Mouse (Mus musculus): ENCODE data around the gene Lef1.

Gene Lef1

DNA sequence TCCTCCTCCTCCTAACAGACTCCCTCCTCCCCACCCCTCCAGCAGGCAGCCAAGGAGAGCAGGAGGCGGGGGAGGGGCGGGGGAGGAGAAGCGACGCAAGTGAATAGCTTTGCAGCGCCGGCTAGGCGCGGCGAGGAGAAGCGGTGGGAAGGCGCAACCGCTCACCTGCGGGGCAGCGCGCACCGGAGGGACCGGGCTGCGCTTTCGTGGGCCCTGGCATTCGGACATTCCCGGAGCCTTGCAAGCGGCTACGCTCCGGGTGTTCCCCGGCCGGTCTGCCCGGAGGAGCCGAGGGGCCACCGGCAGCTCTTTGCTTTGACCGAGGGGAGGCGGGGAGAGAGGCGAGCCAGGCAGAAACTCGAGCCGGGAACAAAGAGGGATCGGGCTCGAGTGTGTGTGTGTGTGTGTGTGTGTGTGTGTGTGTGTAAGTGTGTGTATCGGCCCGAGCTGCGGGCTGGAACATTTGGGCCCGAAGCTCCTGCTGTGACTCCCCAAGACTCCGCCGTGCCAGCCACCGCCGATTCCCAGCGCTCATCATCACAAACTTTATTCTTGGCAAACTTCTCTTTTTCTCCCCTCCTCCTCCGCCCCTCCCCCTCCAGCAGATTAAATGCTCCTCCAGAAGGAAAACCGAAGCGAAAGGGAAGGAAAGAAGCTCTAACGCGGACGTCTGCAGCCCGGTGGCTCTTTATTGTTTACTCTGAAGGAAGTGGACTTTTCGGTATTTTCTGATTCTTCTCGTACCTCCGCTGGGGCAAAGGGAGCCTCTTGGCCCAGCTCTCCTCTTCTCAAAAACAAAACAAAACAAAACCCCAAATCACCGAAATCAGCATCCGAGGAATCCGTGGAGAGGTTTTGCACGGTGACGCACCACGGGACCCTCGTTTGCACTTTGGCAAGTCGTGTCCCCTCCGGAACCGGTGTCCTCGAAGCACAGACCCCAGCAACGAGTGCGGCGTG, at the start of gene Lef1:
TSS of gene Lef1 (plus strand) at position 281 of the 960 bp plus-strand sequence.
- no peak for DNase-seq (ENCODE audit: low read depth)

DNA sequence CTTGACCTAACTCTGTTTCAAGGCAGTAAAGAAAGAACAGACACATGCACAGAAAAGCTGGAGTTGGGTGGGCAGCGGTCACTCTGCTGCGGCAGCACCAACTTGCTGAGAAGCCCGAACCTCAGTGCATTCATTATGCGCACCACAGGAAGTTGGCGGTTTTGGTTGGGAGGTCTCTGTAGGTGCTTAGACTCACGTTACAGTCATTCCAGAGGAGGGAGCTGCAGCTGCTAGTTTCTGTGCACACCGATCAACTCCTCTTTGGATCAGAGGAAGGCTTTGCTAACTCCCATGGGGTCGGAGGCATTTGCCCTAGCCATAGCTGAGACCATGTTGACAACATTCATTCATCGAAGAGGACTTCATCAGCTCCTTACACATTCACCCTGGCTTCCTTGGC, 45.3 kb upstream of the Lef1 start:
- no peak for DNase-seq (ENCODE audit: low read depth)

DNA sequence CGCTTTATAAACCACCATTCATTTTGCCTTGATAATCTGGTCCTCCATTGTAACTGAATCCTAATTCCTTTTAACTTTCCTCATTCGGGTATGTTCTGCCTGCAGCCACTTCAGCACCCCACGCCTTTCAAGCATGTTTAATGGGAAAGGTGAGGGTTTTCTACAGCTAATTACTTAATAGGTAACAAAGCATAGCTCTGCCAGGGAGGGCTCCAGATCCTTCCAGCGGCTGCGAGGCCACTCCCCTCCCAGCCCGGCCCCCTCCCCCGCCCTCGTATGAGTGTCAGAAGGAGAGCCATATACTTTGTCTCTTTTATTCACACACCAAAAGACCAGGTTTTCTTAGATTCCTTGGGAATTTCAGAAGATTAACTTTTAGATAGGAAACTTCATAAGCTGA, 44.1 kb upstream of the Lef1 start:
- DNase-seq (ENCODE audit: low read depth), result no peak

DNA sequence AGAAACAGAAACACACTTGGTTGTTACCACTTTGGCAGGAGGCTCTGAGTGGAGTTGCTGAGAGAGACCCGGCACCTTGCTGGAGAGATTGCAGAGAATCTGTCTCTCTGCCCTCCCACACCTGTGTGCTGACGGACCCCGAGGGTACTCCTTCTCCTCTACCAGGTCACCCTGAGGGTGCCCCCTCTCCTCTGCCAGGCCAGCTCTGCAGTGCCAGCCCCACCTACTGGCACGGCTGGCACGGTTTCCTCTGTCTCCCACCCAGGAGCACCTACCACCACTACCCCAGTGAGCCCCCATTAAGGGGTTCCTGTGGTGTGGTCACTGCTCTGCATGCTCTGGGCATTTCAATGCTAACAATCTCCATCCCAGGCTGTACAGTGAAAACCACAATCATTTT, 42.3 kb upstream of the Lef1 start:
- DNase-seq (ENCODE audit: low read depth), result no peak

DNA sequence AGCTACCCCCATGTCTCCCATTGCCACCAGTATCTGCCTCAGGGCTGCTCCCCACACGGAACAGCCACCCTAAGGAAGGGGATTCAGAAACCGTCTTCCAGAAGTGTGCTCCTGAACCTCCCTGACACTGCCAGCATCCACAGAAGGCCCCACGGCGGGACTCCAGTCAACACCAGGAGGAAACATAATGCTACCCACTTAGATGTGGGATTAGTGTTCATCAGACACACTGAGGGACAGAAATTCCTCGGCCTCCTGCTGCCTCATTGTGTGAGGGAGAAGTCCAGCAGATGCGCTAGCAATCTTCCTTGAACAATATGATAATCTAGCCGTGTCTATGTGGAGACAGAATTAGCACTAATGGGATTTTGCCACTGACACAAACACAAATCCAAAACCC, 40.1 kb upstream of the Lef1 start:
- DNase-seq (ENCODE audit: low read depth), result no peak

DNA sequence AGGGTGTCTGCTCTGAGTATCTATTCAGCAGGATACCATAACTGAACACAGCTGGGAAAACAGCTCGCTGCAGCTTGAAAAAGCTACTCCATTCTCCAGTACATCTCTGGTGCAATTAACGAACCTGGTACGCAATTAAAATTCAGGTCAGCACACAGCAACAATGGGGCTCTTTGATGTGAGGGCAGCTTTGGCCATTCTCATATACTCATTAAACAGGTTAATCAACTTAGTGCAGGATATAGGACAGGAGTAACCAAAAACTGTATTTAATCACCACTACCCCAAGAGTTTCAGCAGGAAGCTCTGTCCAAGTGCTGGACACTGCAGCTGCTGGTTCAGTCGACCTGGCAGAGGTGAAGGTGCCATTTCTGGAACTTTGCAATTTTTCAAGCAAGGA, 37.6 kb upstream of the Lef1 start:
- DNase-seq (ENCODE audit: low read depth), result no peak

DNA sequence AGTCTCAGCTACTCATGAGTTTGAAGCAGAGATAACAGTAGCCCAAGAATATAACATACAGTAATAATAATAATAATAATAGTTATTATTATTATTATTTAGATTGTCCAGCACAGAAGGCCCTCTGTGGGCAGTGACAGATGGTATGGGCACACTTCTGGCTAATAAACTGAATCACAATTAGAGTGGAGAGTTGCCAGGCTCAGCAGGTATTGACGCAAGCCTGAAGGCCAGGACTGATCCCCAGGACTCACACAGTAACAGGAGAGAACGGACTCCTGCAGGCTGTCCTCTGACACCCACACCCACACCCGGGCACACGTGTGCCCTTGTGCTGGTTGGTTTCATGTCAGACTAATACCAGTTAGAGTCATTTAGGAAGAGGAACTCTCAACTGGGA, 36.3 kb upstream of the Lef1 start:
- DNase-seq (ENCODE audit: low read depth), result no peak

DNA sequence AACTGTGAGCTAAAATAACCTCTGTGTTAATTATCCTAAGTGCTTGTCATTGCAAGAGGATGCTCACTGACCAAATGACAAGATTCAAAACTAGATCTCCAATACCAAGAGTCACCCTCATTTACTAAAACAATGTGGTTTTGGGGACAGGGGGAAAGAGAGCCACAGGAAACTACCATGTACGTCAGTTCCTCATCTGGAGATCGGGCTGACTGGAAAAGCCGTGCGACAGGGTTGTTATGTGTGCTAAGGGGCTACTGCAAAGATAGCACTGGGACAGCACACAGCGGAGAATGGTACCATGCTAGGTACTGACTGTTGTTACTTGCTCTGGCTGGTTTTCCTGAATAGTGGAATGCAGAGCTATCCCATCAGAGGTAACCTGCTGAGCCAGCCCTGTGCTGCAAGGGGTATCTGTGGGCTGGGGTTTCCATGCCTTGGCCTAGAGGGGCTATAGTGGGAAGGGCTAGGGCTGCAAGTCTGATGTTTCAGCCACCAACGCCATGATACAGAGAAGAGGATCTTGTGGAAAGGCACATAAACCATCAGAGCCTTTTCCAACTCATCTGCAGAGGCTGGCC, 32.1 kb upstream of the Lef1 start:
- DNase-seq (ENCODE audit: low read depth), result no peak

DNA sequence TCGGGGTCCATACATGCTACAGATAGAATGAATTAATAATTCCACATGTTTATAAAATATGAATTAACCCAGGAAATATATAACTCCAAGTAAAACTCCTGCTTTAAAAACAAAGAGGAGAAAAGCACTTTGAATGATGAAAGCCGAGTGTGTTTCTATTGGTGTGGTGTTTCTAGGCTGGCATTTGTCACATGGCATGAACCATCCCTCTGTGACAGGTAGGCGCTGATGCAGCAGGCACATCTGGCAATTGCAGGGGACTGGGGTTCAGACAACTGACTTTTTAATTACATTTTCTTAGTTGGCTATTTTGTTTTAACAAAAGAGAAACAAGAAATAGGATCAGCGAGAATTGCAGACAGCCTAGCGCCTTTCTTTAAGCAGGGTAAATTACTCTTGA, 31.6 kb upstream of the Lef1 start:
- DNase-seq (ENCODE audit: low read depth), result no peak

DNA sequence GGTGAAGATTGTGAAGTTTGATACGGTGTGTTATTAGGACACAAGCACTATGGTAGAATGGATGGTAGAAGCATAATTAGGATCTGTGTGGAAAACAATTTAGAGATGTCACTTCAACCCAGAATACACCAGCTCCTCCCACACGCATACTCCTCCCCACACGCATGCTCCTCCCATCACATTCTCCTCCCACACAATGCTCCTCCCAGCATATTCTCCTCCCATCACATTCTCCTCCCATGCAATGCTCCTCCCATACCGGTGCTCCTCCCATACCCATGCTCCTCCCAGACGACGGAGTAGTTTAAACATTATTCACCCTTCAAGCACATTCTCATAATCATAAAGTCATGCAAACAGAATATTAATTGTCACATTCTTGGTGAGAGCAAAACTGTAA, 26.5 kb upstream of the Lef1 start:
- DNase-seq (ENCODE audit: low read depth), result no peak

DNA sequence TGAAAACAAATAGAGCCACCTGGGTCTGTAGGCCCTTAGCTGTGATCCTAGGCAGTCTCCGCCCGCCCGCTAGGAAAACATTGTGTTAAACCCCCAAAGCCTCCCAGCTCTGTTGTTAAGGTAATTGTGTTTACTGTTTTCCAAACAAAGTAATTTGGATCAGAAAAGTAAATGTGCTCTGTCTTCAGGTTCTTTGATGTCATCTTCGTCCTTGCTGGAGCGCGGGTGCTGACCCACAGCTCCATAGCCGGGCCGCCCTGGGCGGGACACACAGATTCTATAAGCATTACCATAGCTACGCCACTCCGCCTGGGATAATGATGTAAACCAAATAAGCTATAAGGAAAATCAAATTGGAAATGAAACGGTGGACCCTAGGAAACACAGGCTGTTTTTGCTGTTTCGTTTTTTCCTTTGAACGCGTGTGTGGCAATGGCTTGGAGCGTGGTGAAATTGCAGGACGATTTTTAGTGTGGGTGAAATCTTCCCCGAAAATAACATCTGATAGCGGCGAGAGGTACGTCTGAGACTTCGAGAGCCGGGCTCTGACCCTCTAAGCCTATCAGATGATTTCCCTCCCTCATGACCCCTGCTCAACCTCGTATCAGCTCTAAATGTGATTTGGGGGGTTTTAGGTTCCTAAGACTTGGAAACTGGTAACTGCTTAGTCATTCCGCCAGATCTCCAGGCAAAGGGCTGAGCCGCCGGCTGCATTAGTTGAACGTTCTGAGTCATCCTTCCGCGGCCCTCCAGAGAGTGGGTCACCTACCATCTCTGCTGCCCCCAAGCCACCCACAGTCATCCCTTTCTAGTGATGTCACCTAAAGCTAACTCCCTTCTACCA, 25.3 kb upstream of the Lef1 start:
- peak; percentile 49 for DNase-seq (ENCODE audit: low read depth)

DNA sequence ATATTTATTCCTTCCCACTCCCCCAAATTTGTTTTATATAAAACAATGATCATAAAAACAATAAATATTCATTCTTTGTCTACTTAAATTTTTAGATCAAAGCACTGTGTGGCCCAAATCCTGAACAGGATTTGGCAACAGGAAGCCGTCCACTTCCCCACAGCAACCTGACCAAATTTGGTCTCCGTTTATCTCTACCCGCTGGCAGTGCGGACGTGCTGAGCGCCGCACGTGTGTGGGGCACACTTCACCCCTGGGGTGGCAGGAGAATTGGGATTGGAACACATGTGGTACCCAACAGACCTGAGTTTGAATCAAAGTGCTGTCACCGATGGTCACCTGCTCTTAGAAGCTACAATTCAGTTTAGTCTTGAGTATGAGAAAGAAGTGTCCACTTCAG, 24.3 kb upstream of the Lef1 start:
- no peak for DNase-seq (ENCODE audit: low read depth)

DNA sequence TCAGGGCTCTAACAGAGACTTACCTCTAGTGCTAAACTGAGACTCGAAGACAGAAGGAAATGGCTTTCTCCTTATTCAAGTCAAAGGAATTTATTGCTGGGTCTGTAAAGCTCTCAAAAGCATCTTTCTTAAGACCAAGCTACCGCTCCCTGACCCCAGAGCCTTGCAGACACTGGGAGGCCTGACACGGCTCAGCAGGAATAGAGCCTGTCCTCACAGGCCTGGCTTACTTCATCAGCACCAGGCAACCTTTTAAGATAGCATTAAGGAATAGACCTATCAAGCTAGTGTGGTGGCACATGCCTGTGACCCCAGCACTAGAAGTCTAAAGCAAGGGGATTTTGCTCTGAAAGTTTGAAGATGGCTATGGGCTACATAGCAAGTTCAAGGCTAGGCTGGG, 20.6 kb upstream of the Lef1 start:
- DNase-seq (ENCODE audit: low read depth), result no peak

DNA sequence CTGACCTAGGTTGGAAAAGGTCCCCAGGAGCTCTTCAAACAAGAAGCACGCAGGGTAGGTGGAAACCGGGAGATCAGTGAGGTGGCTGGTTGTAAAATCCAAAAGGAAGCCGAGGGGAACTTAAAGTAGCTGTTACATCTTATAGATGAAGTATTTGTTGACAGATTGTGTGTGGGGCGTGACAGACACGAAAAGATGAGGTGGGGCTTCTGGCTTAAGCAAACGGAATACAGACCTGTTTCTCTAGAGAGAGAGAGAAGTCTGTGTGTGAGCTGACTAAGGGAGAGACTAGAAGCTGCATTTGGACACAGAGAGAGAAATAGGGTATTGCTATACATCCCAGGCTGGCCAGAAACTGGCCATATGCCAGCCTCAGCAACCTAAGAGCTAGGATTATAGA, 18.2 kb upstream of the Lef1 start:
- DNase-seq (ENCODE audit: low read depth), result no peak

DNA sequence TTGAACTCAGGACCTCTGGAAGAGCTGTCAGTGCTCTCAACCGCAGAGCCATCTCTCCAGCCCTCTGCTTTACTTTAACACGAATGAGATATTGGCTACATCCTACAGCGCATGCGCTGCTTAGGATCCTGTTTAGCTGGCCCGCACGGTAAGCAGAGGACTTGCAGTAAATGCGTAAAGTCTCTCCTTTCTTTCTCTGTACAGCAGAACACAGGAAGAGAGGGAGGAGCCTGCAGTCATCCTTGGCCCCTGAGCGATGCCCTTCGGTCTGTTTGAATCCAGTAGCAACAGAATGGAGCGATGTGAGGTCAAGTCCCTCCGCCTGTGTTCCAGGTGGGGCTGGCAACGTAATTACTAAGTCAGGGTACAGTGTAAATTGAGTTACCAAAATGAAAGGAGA, 16.5 kb upstream of the Lef1 start:
- no peak for DNase-seq (ENCODE audit: low read depth)

DNA sequence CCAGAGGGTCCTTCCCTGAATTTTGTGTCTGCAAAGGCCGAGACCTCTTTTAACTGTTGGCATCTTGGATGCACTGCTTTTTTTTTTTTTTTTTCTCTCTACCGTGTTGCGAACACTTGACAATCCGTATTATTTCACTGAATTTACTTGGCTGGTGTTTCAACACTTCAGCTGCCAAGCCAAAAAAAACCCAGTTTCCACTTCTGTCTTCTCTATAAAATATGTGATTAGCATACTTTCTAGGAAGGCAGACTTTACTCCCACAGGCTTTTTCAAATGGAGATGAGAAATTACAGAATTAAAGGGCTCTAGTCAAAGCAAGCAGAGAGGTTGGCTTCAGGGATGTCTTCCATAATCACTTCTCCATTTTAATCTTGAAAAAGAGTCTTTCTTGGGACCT, 14.2 kb upstream of the Lef1 start:
- DNase-seq (ENCODE audit: low read depth), result no peak

DNA sequence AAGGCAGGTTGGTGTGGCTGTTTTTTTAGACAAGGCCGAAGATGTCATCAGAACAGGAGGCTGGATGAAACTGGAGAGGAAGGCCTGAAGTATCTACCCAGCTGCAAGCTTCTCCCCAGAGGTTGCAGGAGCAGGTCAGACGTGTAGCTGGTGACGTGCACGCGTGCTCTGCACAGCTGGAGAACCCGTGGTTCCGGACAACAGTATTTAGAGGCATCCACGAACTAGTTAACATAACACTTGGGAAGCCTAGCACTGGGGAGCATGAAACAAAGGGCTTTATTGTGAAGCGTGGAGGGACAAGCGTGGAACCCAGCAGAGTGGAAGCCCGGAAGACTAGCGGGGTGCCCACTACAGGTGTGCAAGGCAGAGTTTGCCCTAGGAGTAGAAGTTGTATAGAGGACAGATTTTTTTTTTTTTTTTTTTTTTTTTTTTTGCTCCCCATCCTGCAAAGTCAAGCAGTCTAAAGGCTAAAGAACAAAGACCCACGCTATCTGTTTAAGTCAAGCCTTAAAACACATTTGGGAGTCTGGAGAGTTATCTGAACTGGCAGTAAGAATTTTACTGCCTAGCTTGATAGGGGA, 8.0 kb upstream of the Lef1 start:
- no peak for DNase-seq (ENCODE audit: low read depth)

DNA sequence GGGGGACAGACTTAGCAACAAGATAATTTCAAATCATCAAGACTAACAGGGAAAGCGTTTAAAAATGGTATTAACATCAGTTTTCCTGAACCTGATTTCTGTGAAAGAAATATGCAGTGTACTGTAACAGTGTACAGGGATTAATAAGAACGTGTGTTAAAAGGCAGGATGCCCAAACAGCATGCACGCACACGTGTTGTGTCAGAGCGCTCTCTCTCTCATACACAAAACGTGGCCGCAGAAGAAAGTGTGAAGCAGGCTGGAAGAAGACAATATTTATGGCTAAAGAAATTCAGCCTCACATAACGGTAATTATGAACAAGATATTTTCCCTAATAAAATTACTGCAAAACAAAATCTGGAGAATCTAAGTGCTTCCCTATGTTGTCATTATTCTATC, 4.9 kb upstream of the Lef1 start:
- DNase-seq (ENCODE audit: low read depth), result no peak

DNA sequence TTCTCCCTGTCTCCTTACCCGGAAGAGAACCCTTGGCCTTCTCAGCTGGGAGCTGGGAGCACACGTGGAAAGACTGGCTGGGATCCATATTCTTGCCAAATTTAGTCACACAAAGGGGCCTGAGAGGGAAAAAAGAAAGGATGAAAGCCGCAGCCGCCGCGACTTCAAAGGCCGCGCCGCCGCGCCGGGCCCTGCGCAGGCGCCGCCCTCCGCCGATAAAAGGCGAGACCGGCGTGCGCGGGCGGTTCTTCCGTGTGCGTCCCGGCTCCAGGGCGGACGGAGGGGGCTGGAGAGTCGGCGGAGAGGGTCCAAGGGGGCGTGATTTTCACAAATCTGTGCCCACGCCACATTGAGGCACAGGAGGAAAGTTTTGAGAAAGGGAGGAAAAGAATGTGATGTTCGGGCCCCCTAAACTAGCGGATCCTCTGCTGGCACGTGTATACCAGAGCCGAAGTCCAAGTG, 4.3 kb upstream of the Lef1 start:
- no peak for DNase-seq (ENCODE audit: low read depth)

DNA sequence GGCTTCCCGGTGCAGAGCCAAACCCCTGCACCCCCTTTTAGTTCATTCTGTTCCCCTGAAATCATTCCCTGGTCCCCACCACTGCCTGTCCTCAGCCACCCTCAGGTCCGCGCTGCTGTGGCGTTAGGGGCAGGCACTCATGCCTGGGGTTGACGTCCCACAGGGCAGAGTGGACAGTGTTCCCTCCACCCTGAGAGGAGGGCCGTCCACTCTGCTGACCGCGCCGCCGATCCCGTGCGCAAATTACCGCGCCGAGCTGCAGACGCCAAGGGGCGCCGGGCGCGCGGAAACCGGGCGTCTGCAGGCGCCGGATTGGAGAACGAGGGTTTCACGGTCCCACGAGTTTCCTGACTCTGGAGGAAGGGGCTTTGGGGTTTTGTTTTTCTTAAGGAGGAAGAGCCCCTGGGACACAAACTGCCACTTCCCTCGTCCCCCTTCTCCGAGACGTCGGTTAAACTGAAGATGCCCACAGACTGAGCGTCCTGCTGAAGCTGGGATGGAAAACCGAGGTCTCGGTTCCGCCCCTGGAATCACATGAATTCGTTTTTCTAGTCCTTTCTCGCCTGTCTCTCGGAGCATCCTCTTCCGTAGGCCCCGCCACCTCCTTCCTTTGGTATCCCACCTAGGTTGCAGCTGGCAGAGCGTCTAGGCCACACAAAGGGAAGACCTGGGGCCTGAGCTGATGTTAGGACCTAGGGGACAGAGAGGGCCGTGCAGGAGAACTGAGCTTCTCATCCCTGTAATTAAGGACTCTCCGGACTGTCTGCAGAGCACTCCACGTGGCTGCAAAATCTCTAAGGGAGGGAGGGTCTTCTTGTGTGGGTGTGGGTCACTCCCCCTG, 3.6 kb upstream of the Lef1 start:
- no peak for DNase-seq (ENCODE audit: low read depth)

DNA sequence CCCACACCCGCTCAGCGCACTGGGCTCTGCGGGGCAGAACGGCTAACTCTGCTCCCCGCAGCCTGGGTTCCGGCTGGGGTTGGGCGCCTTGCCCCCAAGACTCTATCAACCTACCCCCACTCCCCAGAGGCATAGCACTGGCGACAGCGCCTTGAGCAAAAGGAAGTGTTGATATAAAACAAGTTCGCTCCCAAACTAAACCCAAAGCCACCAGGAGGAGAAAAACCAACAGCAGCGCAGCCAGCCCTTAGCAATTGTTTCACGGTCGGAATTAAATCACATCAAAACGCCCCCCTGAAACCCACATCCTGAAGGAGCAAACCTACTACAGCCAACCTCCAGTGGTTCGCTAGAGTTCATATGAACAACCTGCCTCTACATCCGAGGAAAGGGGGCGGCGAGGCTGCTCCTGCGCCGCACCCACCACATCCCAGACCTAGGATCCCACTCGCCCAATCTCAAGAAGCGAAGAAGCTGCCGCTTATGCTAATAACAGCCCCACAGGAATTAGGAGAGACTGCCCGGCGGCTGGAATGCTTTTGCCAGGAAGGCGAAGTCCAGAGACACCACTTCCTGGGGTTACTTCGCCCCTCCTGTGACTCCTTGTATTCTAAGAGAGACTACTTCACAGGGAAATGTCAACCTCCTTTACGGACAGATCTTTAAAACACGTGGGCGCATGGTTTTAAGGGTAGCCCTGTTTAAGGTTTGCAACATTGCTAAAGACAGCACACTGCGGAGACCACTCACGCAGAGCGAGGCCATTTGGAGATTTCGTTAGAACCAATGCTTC, 2.8 kb upstream of the Lef1 start:
- no peak for DNase-seq (ENCODE audit: low read depth)

Data from c-Kit-positive CD71-negative TER-119-negative erythroid progenitor cells, embryonic 14.5 days (primary cell).